Mouse (Mus musculus): ENCODE data around the gene Ntf5.

Gene Ntf5

DNA sequence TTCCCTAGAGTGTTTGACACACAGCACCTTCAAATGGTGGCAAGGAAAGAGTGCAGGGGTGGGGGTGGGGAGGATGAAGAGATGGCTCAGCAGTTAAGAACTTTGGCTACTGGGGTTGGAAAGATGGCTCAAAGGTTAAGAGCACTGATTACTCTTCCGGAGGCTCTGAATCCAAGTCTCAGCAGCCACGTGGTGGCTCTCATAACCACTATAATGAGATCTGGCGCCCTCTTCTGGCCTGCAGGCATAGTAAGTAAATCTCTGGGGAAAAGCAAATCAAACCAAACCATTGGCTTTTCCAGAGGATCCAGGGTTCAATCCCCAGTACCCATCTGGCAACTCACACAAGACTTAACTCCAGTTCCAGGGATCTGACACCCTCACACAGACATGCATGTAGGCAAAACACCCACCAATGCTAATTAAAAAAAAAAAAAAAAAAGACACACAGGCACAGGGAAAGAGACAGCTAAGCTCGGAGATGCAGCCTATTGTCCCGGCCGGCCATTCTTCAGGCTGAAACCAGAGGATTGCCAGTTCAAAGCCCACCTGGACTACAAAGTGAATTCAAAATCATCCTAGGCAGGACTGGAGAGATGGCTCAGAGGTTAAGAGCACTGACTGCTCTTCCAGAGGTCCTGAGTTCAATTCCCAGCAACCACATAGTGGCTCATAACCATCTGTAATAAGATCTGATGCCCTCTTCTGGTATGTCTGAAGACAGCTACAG is 9.8 kb upstream of the Ntf5 start:
- peak in 1 of 2 experiments; percentile 45 for DNase-seq (ENCODE audit: low read depth in 1 of 2, low spot score in 2 of 2)

- DNase-seq (ENCODE audit: low read depth in 1 of 2, low spot score in 2 of 2), result peak in 1 of 2 experiments; percentile 62
These were observed 8.1 kb upstream of the Ntf5 start, which contains the start of gene Kcna7 for GRCm38 (mm10) chr7:45405091-45406075. Kcna7 (plus strand) TSS chr7:45405653.

GRCm38 (mm10) chr7:45406157-45407156 is 7.0 kb upstream of the Ntf5 start:
- no peak for DNase-seq (ENCODE audit: low read depth in 1 of 2, low spot score in 2 of 2)

- no peak for DNase-seq (ENCODE audit: low read depth in 1 of 2, low spot score in 2 of 2)
These were observed 5.7 kb upstream of the Ntf5 start for GRCm38 (mm10) chr7:45407836-45408235.

- no peak for DNase-seq (ENCODE audit: low read depth in 1 of 2, low spot score in 2 of 2)
These were observed 5.1 kb upstream of the Ntf5 start for GRCm38 (mm10) chr7:45408351-45408750.

DNA sequence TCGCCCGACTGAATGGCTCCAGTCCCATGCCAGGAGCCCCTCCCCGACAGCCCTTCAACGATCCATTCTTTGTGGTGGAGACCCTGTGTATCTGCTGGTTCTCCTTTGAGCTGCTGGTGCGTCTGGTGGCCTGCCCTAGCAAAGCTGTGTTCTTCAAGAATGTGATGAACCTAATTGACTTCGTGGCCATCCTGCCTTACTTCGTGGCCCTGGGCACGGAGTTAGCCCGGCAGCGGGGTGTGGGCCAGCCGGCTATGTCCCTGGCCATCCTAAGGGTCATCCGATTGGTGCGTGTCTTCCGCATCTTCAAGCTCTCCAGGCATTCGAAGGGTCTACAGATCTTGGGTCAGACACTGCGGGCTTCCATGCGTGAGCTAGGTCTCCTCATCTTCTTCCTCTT is 4.5 kb upstream of the Ntf5 start:
- no peak for DNase-seq (ENCODE audit: low read depth in 1 of 2, low spot score in 2 of 2)

GRCm38 (mm10) chr7:45409497-45410163 is 3.9 kb upstream of the Ntf5 start:
- no peak for DNase-seq (ENCODE audit: low read depth in 1 of 2, low spot score in 2 of 2)

GRCm38 (mm10) chr7:45412421-45412820 is 1.1 kb upstream of the Ntf5 start:
- no peak for DNase-seq (ENCODE audit: low read depth in 1 of 2, low spot score in 2 of 2)

GRCm38 (mm10) chr7:45413864-45414739 is 607 bp downstream of the Ntf5 start:
- no peak for DNase-seq (ENCODE audit: low read depth in 1 of 2, low spot score in 2 of 2)

GRCm38 (mm10) chr7:45414740-45415224 is 1.3 kb downstream of the Ntf5 start:
- no peak for DNase-seq (ENCODE audit: low read depth in 1 of 2, low spot score in 2 of 2)

DNA sequence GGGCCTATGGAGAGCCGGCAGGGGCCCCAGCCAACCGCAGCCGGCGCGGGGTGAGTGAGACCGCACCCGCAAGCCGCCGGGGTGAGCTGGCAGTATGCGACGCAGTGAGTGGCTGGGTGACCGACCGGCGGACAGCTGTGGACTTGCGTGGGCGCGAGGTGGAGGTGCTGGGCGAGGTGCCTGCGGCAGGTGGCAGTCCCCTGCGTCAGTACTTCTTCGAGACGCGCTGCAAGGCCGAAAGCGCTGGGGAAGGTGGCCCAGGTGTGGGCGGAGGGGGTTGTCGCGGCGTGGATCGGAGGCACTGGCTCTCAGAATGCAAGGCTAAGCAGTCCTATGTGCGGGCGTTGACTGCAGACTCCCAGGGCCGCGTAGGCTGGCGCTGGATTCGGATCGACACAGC is 2.1 kb downstream of the Ntf5 start:
- DNase-seq (ENCODE audit: low read depth in 1 of 2, low spot score in 2 of 2), result no peak

- no peak for DNase-seq (ENCODE audit: low read depth in 1 of 2, low spot score in 2 of 2)
These were observed 4.5 kb downstream of the Ntf5 start for GRCm38 (mm10) chr7:45417962-45418492.

DNA sequence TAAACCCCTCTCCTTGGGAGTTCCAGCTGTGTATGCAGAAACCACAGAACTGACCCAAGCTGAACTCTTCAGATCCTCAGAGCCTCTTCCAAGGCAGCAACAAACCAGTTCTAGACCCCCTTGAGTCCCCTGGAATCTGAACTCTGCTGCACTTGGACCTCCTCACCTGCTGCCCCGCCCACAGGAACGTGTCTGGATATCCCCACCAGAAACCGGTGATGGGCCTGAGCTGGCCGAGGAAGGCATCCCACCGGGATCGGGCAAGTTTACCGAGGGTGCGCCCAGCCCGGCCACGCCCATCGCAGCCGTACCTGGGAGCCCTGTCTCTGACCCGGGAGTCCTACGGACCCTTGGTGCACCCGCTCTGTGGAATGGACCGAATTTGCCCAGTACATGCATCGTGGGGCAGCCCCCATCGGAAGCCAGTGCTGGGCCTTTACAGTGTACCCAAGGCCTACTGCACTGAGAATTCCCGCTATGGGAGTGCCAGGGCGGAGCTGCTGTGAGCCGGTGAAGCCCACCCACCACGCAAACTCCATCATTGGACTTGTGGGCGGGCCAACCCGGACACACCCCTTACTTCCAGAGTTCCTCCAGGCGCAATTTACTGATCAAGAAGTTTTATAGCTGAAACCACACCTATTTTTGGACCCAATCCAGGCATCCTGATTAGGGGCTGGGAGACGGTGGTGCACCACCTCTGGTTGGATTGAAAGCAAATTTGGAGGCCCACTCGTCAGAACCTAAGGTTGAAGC is 6.5 kb downstream of the Ntf5 start:
- no peak for DNase-seq (ENCODE audit: low read depth in 1 of 2, low spot score in 2 of 2)

GRCm38 (mm10) chr7:45420615-45420919 is 7.1 kb downstream of the Ntf5 start, which contains the start of gene Lhb:
Lhb (plus strand) TSS chr7:45420820.
- no peak for DNase-seq (ENCODE audit: low read depth in 1 of 2, low spot score in 2 of 2)

DNA sequence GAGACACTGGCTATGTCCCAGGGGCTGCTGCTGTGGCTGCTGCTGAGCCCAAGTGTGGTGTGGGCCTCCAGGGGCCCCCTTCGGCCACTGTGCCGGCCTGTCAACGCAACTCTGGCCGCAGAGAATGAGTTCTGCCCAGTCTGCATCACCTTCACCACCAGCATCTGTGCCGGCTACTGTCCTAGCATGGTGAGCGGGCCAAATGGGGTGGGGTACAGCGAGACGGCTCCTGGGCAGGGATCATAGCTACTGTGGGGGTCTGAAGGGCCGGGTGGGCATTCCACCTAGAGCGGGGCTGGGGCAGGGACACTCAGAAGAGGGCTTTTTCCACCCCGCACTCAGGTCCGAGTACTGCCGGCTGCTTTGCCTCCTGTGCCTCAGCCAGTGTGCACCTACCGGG is 7.7 kb downstream of the Ntf5 start:
- DNase-seq (ENCODE audit: low read depth in 1 of 2, low spot score in 2 of 2), result no peak

DNA sequence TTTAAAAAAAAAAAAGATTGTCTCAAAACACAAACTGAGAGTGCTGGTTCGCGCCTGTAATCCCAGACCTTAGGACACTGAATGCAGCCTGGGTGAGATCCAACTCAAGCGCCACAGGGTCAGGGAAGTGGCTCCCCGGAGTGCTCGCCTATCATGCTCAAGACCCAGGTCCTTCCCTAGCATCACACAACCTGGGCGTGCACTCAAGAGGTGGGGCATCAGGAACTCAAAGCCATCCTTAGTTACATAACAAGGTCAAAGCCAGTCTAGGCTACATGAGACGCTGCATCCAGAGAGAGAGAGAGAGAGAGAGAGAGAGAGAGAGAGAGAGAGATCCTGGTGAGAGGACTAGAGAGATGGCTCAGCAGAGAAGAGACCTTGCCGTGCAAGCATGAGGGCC is 13.1 kb downstream of the Ntf5 start:
- no peak for DNase-seq (ENCODE audit: low read depth in 1 of 2, low spot score in 2 of 2)

- no peak for DNase-seq (ENCODE audit: low read depth in 1 of 2, low spot score in 2 of 2)
These were observed 20.3 kb downstream of the Ntf5 start for GRCm38 (mm10) chr7:45433835-45434202.

All from monocyte, adult 2 months (primary cell).